Mouse (Mus musculus) midbrain, embryonic 11.5 days (tissue): ENCODE results near the gene Prmt3. TPM values are rescaled to one million over a fixed set of nuclear protein-coding genes. Genes with fewer than 3 reads are reported as not detected.
A peak's percentile ranks its signal among the peaks of the same experiment; 100 is the strongest.

Experiments used
- ATAC-seq: fragments of 200-750 bp; cut with Nextera tagmentation; 2 replicates; pipeline ENCODE4 v1.8.0; 2017; ENCODE audit warnings: moderate TSS enrichment, moderate library complexity; ENCODE audit not compliant: low FRiP score
- DNase-seq: peaks from one replicate; pipeline ENCODE4 v3.0.0; 2015; ENCODE audit warnings: low spot score; ENCODE audit errors: missing footprints
- H3K27ac ChIP-seq: fragments of 300-500 bp; sonication (generic); 2 replicates; pipeline ENCODE4 v1.5.1; 2014; ENCODE audit warnings: low read depth, low read length
- H3K27me3 ChIP-seq: fragments of 300-500 bp; sonication (generic); 2 replicates; pipeline ENCODE4 v1.6.1; 2014; ENCODE audit warnings: mild to moderate bottlenecking, low read length, moderate library complexity, mixed read lengths; ENCODE audit not compliant: control insufficient read depth, insufficient read depth
- H3K36me3 ChIP-seq: fragments of 300-500 bp; sonication (generic); 2 replicates; pipeline ENCODE4 v1.6.1; 2014; ENCODE audit warnings: mild to moderate bottlenecking, low read length, moderate library complexity, mixed read lengths; ENCODE audit not compliant: control insufficient read depth, insufficient read depth
- H3K4me1 ChIP-seq: fragments of 300-500 bp; sonication (generic); 2 replicates; pipeline ENCODE4 v1.6.1; 2014; ENCODE audit warnings: low read length; ENCODE audit not compliant: control insufficient read depth, insufficient read depth
- H3K4me2 ChIP-seq: fragments of 300-500 bp; sonication (generic); 2 replicates; pipeline ENCODE4 v1.6.1; 2014; ENCODE audit warnings: mild to moderate bottlenecking, moderate library complexity
- H3K4me3 ChIP-seq: fragments of 300-500 bp; sonication (generic); 2 replicates; pipeline ENCODE4 v1.5.1; 2014; ENCODE audit warnings: low read depth, low read length
- H3K9ac ChIP-seq: fragments of 300-500 bp; sonication (generic); 2 replicates; pipeline ENCODE4 v1.6.1; 2014; ENCODE audit warnings: low read length
- H3K9me3 ChIP-seq: fragments of 300-500 bp; sonication (generic); 2 replicates; pipeline ENCODE4 v1.6.1; 2016; ENCODE audit warnings: low read length; ENCODE audit not compliant: control insufficient read depth
- WGBS: fragments of 180-500 bp; shearing (Covaris S2); extraction: QIAGEN DNeasy Blood & Tissue Kit; methylation state at CpG from one replicate; pipeline ENCODE4 v1.1.7; 2014; 5-methylcytosine and 5-hydroxymethylcytosine counted together
- polyA plus RNA-seq: library from polyadenylated mRNA; unstranded; fragments of >200 nt; fragmentation: Nextera tagmentation; extraction: Ambion mirVana; gene quantifications from 2 replicates; pipeline ENCODE4 v1.2.1, GENCODE M21; 2014

The Prmt3 gene
- polyA plus RNA-seq, 1 experiment from 2014 or later: 82.0 TPM

DNA sequence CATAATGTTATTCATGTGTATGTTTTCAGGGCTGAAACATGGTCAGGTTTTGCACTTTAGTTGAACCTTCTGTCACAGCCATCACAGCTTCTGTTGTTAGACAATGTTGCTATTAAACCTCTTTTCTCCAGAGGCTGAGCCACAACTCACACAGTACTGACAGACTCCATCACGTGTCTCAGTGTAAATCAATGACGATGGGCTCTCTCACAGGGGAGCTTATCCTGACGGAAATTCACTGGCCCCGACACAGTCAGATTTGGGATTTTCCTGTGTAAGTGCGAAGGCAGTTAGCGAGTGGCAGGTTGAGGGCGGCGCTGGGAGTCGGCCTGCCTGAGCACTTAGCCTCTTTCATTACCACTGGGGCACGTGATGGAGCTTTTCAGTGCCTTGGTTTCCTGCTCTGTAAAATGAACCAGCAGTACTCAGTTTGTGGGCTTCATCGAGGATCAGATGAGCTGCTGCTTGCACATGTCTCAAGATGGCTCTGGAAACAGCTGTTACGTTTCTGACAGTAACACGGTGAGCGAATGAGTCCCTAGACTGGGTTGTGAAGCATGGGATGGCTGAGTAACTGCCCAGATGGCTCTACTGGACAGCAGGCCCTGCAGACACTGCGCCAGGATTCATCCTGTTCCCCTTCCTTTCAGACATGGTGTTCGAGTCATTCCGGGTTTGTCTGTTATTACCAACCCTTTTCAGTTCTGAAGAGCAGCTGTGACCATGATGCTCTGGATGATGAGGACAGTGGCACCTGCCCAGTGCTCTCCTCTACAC is 29.9 kb downstream of the Prmt3 start:
- WGBS: 91% methylated on average over 17 of the region's 17 CpGs
- Histone ChIP-seq H3K9ac (no peak overlapping the region), H3K4me3 (no peak overlapping the region), H3K4me1 (no peaks in the 10 kb centered on the region), H3K27ac (no peak overlapping the region), H3K9me3 (no peaks in the 10 kb centered on the region), H3K4me2 (no peak overlapping the region), H3K27me3 (no peaks in the 10 kb centered on the region), H3K36me3 (peaks cover 4% of the 10 kb centered on the region; the same call in 1 of the 2 replicates)
- ATAC-seq (no peak), DNase-seq (no peak)

DNA sequence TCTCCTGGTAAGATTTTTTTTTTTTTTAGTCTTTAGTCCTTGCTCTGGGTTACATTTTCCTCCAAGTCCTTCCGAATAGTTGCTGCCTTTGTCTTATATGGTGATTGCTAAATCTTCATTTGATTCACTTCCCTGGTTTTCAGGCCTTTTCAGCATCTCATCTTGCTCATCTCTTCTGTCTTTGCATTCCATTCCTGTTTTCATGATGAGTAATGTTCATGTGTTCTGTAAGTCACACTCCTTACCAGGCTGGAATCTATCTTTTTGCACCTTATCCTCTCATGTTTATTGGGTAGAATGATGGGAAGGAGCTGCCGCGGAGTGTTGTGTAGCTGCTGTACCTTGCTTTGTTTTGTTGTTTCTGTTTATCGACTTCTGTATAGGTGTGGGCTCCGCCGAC is 31.0 kb downstream of the Prmt3 start:
- Histone ChIP-seq H3K27ac (no peak overlapping the region), H3K27me3 (no peaks in the 10 kb centered on the region), H3K36me3 (peaks cover 4% of the 10 kb centered on the region; the same call in 1 of the 2 replicates), H3K9me3 (no peaks in the 10 kb centered on the region), H3K9ac (no peak overlapping the region), H3K4me2 (no peak overlapping the region), H3K4me3 (no peak overlapping the region), H3K4me1 (no peaks in the 10 kb centered on the region)
- WGBS: 90% methylated on average over 6 of the region's 6 CpGs
- ATAC-seq (no peak), DNase-seq (no peak)

DNA sequence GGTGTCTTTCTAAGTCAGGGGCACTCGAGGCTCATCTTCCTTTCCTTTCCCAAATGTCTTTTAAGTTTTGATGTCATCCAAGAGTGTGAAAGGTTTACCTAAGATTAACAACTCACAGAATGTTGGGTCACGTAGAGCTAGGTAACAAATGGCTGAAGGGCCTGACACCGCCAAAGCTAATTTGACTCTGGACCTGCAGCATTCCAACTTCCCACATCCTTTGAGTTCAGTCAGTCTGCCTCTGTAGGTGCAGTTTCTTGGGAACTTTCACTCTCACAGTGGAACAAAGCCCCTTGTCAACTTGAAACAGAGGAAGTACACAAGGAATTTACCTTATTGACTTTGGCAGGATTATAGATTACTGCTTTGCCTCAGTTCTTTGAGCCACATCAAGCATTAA is 31.4 kb downstream of the Prmt3 start:
- no peak for ATAC-seq
- Histone ChIP-seq H3K27me3 (no peaks in the 10 kb centered on the region), H3K27ac (no peak overlapping the region), H3K4me1 (no peaks in the 10 kb centered on the region), H3K36me3 (peaks cover 4% of the 10 kb centered on the region; the same call in 1 of the 2 replicates), H3K9ac (no peak overlapping the region), H3K4me3 (no peak overlapping the region), H3K4me2 (no peak overlapping the region), H3K9me3 (no peaks in the 10 kb centered on the region)
- 74% methylated on average over 3 of the region's 3 CpGs for whole genome bisulfite sequencing
- no peak for DNase-seq

DNA sequence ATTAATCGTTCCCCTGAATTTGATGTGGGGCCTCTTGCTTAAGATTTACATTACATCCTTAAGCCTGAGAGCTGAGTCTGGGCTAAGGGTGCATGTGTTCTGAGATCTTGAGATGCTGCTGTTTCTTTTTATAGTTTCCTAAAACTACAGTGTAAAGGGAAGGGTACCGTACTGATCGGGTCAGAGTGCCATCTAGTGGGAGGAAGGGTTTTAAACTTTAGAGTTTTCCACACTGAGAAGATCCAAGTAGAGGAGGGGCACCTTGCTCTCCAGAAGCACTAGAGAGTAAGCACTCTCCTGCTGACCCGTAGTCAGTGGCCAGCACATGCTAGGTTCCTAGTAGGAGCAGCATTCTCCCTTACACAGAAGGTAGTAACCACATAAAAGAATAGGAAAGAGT is 33.2 kb downstream of the Prmt3 start:
- H3K27me3 ChIP-seq: no peaks in the 10 kb centered on the region
- no peak overlapping the region for H3K4me3 ChIP-seq
- no peak overlapping the region for H3K27ac ChIP-seq
- peaks cover 4% of the 10 kb centered on the region; the same call in 1 of the 2 replicates for H3K36me3 ChIP-seq
- 63% methylated on average over 4 of the region's 4 CpGs for WGBS
- H3K9ac ChIP-seq: no peak overlapping the region
- no peak for ATAC-seq
- H3K4me1 ChIP-seq: no peaks in the 10 kb centered on the region
- no peak overlapping the region for H3K4me2 ChIP-seq
- H3K9me3 ChIP-seq: no peaks in the 10 kb centered on the region
- no peak for DNase-seq

DNA sequence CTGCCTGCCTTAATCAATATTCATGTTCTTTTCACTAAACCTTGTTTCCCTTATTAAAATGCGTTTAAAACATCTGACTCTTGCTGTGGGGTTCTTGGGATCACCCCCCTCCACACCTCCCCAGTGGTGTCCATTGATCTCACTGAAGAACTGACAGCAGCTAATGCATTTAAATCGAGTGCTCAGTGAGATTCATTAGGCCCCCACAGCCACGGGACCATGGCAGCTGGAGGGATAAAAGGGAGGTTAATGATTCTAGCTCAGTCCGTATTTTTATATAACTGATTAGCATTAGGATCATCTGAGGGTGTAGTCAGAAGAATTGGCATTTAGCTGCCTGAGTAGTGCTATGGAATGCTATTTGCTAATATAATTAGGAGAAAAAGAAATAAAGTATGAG is 41.2 kb downstream of the Prmt3 start:
- peak; percentile 86 for DNase-seq
- no peak overlapping the region for H3K27ac ChIP-seq
- H3K27me3 ChIP-seq: no peaks in the 10 kb centered on the region
- H3K36me3 ChIP-seq: no peaks in the 10 kb centered on the region; the same call in 1 of the 2 replicates
- no peaks in the 10 kb centered on the region for H3K9me3 ChIP-seq
- ATAC-seq: peak; percentile 72; the same call in 1 of the 2 replicates
- H3K9ac ChIP-seq: no peak overlapping the region
- 0 out of 2 replicates have a peak, but pooled peaks cover 10% of the 10 kb centered on the region for H3K4me1 ChIP-seq
- no peak overlapping the region for H3K4me3 ChIP-seq
- no peak overlapping the region for H3K4me2 ChIP-seq
- 35% methylated on average over 4 of the region's 4 CpGs for WGBS

DNA sequence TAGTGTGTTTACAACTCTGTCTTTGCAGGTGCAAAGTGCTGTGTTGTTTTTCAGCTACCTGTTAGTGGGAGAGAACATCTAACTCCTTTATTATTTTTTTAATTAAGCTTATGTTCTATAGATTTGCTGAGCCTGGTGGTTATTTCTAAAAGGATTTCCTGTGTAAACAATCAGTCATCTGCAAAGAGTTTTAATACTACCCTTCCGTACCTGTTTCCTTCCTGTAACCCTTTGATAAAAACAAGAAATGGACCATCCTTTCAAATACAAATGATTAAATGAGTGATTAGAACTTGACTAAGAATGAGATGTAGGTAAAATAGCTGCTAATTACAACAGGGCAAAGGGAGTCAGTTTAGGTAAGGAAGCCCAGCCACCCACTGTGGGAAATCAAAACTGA is 43.2 kb downstream of the Prmt3 start:
- Histone ChIP-seq H3K4me3 (no peak overlapping the region), H3K9me3 (no peaks in the 10 kb centered on the region), H3K4me1 (0 out of 2 replicates have a peak, but pooled peaks cover 10% of the 10 kb centered on the region), H3K9ac (no peak overlapping the region), H3K27ac (no peak overlapping the region), H3K36me3 (no peaks in the 10 kb centered on the region; the same call in 1 of the 2 replicates), H3K4me2 (no peak overlapping the region), H3K27me3 (no peaks in the 10 kb centered on the region)
- 93% methylated on average over 1 of the region's 1 CpGs for WGBS
- DNase-seq (no peak), ATAC-seq (no peak)

DNA sequence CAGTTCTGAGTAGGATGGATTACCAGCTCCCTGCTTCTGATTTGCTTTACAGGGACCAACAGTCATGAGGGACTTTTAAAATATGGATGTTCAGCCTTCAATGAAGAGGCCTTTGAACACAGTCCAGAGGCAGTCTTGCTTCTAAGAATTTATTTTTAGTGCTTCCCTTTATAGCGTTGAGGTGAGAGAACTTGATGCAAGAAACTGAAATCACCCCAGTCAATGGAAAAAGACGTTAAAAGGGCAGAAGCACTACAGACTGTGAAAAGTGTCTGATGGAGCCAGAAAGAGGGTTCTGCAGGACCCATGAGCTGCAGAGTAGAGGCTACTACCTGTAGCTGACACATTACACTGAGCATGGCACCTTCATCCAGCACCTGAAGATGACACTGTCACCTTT is 43.9 kb downstream of the Prmt3 start:
- Histone ChIP-seq H3K4me2 (no peak overlapping the region), H3K36me3 (peaks cover 5% of the 10 kb centered on the region; the same call in 1 of the 2 replicates), H3K4me3 (no peak overlapping the region), H3K9ac (no peak overlapping the region), H3K9me3 (no peaks in the 10 kb centered on the region), H3K4me1 (0 out of 2 replicates have a peak, but pooled peaks cover 10% of the 10 kb centered on the region), H3K27ac (no peak overlapping the region), H3K27me3 (no peaks in the 10 kb centered on the region)
- 83% methylated on average over 2 of the region's 2 CpGs for WGBS
- DNase-seq: no peak
- no peak for ATAC-seq

DNA sequence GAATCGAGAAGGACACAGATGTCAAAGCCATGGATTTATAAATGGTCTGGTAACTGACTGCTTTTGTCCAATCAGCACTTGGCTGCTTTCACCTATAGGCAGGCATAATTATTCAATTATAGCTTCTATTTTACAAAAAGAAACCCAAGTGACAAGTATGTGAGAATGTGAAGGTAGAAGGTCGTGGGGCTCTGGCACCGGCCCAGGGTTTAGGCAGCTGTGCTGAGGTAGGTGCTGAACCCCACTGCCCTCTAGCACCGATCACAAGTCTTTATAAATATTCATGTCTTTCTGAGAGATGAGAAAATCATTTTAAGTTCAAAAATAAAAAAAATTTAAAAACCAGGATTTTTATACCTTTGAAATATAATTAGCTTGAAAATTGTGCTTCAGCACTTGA is 45.4 kb downstream of the Prmt3 start:
- WGBS: 84% methylated on average over 4 of the region's 4 CpGs

DNA sequence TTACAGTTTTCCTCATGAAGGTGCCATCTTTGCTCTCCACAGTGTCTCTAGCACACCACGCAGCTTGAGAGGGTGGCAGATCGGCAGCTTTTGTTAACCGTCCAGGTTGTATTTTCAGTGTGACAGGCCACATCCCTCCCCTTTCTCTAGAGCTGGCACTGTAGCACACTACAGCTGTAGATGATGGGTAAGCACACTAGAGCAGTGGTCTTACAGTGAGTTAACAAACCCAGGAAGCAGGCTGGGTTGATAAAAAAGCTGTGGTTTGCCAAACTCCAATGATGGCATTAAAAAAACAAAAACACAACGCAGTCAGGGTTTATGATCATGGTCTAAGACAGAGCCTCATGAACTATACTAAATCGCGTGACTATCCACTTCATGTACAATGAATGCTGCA is 45.9 kb downstream of the Prmt3 start:
- Histone ChIP-seq H3K4me2 (no peak overlapping the region), H3K27me3 (no peaks in the 10 kb centered on the region), H3K36me3 (peaks cover 5% of the 10 kb centered on the region; the same call in 1 of the 2 replicates), H3K9ac (no peak overlapping the region), H3K27ac (no peak overlapping the region), H3K4me3 (no peak overlapping the region), H3K9me3 (no peaks in the 10 kb centered on the region), H3K4me1 (0 out of 2 replicates have a peak, but pooled peaks cover 6% of the 10 kb centered on the region)
- no peak for ATAC-seq
- 93% methylated on average over 6 of the region's 6 CpGs for WGBS
- DNase-seq: no peak

More for the DNA sequence above, 45.4 kb downstream of the Prmt3 start:
- H3K27me3 ChIP-seq: no peaks in the 10 kb centered on the region
- H3K4me3 ChIP-seq: no peak overlapping the region
- ATAC-seq (no peak), DNase-seq (no peak)
- no peaks in the 10 kb centered on the region for H3K9me3 ChIP-seq
- H3K4me1 ChIP-seq: 0 out of 2 replicates have a peak, but pooled peaks cover 9% of the 10 kb centered on the region
- H3K27ac ChIP-seq: no peak overlapping the region
- H3K4me2 ChIP-seq: no peak overlapping the region
- H3K36me3 ChIP-seq: peaks cover 5% of the 10 kb centered on the region; the same call in 1 of the 2 replicates
- H3K9ac ChIP-seq: no peak overlapping the region
